Mouse (Mus musculus) embryonic facial prominence, embryonic 11.5 days (tissue): ENCODE data around the gene Gm21663. TPM values are rescaled to one million over a fixed set of nuclear protein-coding genes. Genes with fewer than 3 reads are reported as not detected.
"Not testable (repeated sequence)": the region's sequence is repeated elsewhere in the genome, so short reads cannot be mapped to it uniquely, and the experiment has no call there.

Source experiments
- ATAC-seq: fragments of 200-750 bp; cut with Nextera tagmentation; replicated peaks from 2 replicates; pipeline ENCODE4 v1.8.0; 2017; ENCODE audit warnings: low read depth; ENCODE audit not compliant: insufficient number of reproducible peaks, low FRiP score, low TSS enrichment
- DNase-seq: peaks from one replicate; pipeline ENCODE4 v3.0.0-alpha.2; 2015; ENCODE audit warnings: low spot score
- H3K27ac ChIP-seq: fragments of 300-500 bp; sonication (generic); replicated peaks from 2 replicates; pipeline ENCODE4 v1.5.1; 2014; ENCODE audit warnings: mild to moderate bottlenecking, low read depth, low read length, control low read depth
- H3K27me3 ChIP-seq: fragments of 300-500 bp; sonication (generic); 2 replicates; pipeline ENCODE4 v1.6.1; 2014; ENCODE audit warnings: mild to moderate bottlenecking, low read length, moderate library complexity, mixed read lengths; ENCODE audit not compliant: control insufficient read depth, insufficient read depth
- H3K36me3 ChIP-seq: fragments of 300-500 bp; sonication (generic); replicated peaks from 2 replicates; pipeline ENCODE4 v1.6.1; 2014; ENCODE audit warnings: low read depth, mild to moderate bottlenecking, low read length, moderate library complexity, mixed read lengths; ENCODE audit not compliant: control insufficient read depth, insufficient read depth
- H3K4me1 ChIP-seq: fragments of 300-500 bp; sonication (generic); 2 replicates; pipeline ENCODE4 v1.6.1; 2014; ENCODE audit warnings: low read length, mixed read lengths; ENCODE audit not compliant: control insufficient read depth, insufficient read depth
- H3K4me2 ChIP-seq: fragments of 300-500 bp; sonication (generic); 2 replicates; pipeline ENCODE4 v1.6.1; 2014; ENCODE audit warnings: low read depth, mild to moderate bottlenecking, control low read depth, low read length, moderate library complexity
- H3K4me3 ChIP-seq: fragments of 300-500 bp; sonication (generic); 2 replicates; pipeline ENCODE4 v1.5.1; 2014; ENCODE audit warnings: low read depth, low read length, control low read depth
- H3K9ac ChIP-seq: fragments of 300-500 bp; sonication (generic); replicated peaks from 2 replicates; pipeline ENCODE4 v1.6.1; 2014; ENCODE audit warnings: mild to moderate bottlenecking, control low read depth, low read length
- H3K9me3 ChIP-seq: fragments of 300-500 bp; sonication (generic); replicated peaks from 2 replicates; pipeline ENCODE4 v1.6.1; 2016; ENCODE audit warnings: mild to moderate bottlenecking, low read length, inconsistent platforms, mixed read lengths; ENCODE audit not compliant: control insufficient read depth
- WGBS: fragments of 180-500 bp; shearing (Covaris S2); extraction: QIAGEN DNeasy Blood & Tissue Kit; methylation state at CpG from one replicate; pipeline ENCODE4 v1.1.7; 2014; 5-methylcytosine and 5-hydroxymethylcytosine counted together
- polyA plus RNA-seq: library from polyadenylated mRNA; unstranded; fragments of >200 nt; fragmentation: Nextera tagmentation; extraction: Ambion mirVana; gene quantifications from 2 replicates; pipeline ENCODE4 v1.2.1, GENCODE M21; 2014

Gm21663 gene
- not detected in 2 replicates for polyA plus RNA-seq

DNA sequence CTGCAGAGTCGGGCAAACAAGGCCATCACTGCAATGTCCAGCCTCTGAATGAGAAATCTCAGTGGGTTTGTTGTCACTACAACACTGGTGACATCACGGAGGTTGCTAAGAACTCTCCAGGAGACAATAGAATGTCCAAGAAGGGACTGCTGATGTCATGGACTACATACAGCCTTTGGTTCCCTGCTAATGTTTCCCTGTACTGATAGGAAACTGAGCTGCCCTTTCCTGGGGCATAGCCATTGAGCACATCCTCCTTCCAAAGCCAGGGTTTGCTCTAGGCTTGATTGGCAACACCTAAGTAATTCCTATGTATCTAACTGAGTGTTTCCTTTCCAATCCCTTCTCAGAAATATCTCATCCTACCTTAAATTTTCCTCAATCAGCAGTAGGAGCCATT lies at the start of gene Gm21663:
Gene Gm21663 (minus strand): TSS at position 101 of the 400 bp plus-strand sequence.
- H3K4me1 ChIP-seq, H3K9ac ChIP-seq, H3K4me2 ChIP-seq, DNase-seq, H3K4me3 ChIP-seq, H3K27ac ChIP-seq, H3K27me3 ChIP-seq, H3K9me3 ChIP-seq, H3K36me3 ChIP-seq, ATAC-seq: not testable (repeated sequence)
- 51% methylated on average over 2 of the region's 2 CpGs for WGBS

DNA sequence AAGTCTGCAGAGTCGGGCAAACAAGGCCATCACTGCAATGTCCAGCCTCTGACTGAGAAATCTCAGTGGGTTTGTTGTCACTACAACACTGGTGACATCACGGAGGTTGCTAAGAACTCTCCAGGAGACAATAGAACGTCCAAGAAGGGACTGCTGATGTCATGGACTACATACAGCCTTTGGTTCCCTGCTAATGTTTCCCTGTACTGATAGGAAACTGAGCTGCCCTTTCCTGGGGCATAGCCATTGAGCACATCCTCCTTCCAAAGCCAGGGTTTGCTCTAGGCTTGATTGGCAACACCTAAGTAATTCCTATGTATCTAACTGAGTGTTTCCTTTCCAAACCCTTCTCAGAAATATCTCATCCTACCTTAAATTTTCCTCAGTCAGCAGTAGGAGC lies 46.4 kb upstream of the Gm21663 start, which contains the start of gene Gm21698:
Gene Gm21698 (minus strand): TSS at position 101 of the 400 bp plus-strand sequence.
- not testable (repeated sequence) for ATAC-seq, H3K9ac ChIP-seq
- WGBS = no CpG with 5 or more reads among the region's 3 CpGs

DNA sequence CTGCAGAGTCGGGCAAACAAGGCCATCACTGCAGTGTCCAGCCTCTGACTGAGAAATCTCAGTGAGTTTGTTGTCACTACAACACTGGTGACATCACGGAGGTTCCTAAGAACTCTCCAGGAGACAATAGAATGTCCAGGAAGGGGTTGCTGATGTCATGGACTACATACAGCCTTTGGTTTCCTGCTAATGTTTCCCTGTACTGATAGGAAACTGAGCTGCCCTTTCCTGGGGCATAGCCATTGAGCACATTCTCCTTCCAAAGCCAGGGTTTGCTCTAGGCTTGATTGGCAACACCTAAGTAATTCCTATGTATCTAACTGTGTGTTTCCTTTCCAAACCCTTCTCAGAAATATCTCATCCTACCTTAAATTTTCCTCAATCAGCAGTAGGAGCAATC lies 30.4 kb upstream of the Gm21663 start, which contains the start of gene Gm21680:
Gene Gm21680 (minus strand): TSS at position 101 of the 400 bp plus-strand sequence.
- not testable (repeated sequence) for H3K36me3 ChIP-seq, H3K4me1 ChIP-seq, H3K4me2 ChIP-seq, H3K27ac ChIP-seq, H3K27me3 ChIP-seq, H3K9me3 ChIP-seq, H3K4me3 ChIP-seq, ATAC-seq, H3K9ac ChIP-seq, DNase-seq
- no CpG with 5 or more reads among the region's 2 CpGs for WGBS

More for the DNA sequence above, 46.4 kb upstream of the Gm21663 start, which contains the start of gene Gm21698:
- not testable (repeated sequence) for H3K9me3 ChIP-seq, H3K27me3 ChIP-seq, H3K4me2 ChIP-seq, H3K4me1 ChIP-seq, H3K27ac ChIP-seq, H3K36me3 ChIP-seq, H3K4me3 ChIP-seq, DNase-seq

DNA sequence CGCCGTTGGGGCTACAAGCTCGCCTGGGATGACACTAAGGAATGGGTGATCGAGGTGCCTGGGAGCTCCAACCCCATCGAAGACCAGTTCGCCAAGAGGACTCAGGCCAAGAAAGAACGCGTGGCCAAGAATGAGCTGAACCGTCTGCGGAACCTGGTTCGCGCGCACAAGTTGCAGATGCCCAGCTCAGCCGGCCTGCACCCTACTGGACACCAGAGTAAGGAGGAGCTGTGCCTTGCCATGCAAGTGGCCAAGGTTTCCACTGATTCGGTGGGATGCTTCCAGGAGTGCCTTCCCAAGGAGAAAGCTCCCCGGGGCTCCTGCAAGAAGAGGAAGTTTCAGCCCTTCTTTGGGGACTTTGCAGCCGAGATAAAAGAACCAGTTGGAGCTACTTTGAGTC lies 14.9 kb upstream of the Gm21663 start:
- not testable (repeated sequence) for H3K36me3 ChIP-seq, H3K4me2 ChIP-seq, H3K9ac ChIP-seq, H3K4me1 ChIP-seq, ATAC-seq, H3K27me3 ChIP-seq, DNase-seq, H3K4me3 ChIP-seq, H3K27ac ChIP-seq, H3K9me3 ChIP-seq
- 59% methylated on average over 16 of the region's 17 CpGs for WGBS

DNA sequence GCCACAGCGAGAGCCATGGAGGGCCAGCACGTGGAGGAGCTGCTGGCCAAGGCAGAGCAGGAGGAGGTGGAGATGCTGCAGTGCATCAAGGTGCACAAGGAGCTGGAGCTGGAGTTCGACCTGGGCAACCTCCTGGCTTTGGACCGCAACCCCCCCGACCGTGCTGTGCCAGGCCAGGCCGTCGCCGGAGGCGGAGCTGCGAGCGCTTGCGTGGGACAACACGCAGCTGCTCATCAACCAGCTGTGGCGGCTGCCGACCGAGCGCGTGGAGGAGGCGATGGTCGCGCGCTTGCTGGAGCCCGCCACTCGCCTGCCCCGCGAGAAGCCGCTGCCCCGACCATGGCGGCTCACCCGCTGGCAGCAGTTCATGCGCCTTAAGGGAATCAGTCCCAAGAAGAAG lies 14.4 kb upstream of the Gm21663 start:
- peak; percentile 5 for DNase-seq
- H3K4me2 ChIP-seq = peak overlapping the region; percentile 30
- not testable (repeated sequence) for H3K27me3 ChIP-seq, H3K36me3 ChIP-seq, H3K27ac ChIP-seq, H3K4me3 ChIP-seq, H3K9ac ChIP-seq, H3K9me3 ChIP-seq, H3K4me1 ChIP-seq
- ATAC-seq = 0 out of 2 replicates have a peak, but pooled peaks have one; percentile 39
- WGBS = 31% methylated on average over 31 of the region's 32 CpGs

DNA sequence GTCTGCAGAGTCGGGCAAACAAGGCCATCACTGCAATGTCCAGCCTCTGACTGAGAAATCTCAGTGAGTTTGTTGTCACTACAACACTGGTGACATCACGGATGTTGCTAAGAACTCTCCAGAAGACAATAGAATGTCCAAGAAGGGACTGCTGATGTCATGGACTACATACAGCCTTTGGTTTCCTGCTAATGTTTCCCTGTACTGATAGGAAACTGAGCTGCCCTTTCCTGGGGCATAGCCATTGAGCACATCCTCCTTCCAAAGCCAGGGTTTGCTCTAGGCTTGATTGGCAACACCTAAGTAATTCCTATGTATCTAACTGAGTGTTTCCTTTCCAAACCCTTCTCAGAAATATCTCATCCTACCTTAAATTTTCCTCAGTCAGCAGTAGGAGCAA lies 12.1 kb upstream of the Gm21663 start, which contains the start of gene Gm21671:
Gene Gm21671 (minus strand): TSS at position 101 of the 400 bp plus-strand sequence.
- not testable (repeated sequence) for ATAC-seq, DNase-seq, H3K36me3 ChIP-seq, H3K27me3 ChIP-seq, H3K27ac ChIP-seq, H3K4me1 ChIP-seq, H3K4me3 ChIP-seq, H3K4me2 ChIP-seq, H3K9me3 ChIP-seq, H3K9ac ChIP-seq
- WGBS = 75% methylated on average over 2 of the region's 2 CpGs

DNA sequence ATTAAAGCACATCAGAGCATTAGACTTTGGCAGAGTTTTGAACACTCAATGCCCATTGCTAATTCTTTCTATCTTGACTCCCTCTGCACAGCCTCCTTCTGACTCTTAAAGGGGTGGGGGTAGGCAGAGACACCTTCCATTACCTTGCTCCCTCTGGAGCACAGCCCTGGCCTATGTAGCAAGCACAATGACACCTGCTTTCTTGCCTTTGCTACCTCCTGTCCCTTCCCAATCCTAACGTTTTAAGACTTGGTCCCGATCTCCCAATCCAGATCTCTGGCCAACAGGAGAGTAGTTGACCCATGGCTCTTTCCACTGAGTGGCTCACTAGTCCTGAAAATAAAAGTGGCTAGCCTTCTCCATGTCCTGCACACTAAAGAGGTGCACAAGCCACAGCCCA lies 3.2 kb upstream of the Gm21663 start:
- not testable (repeated sequence) for H3K4me1 ChIP-seq
- 81% methylated on average over 2 of the region's 2 CpGs for WGBS

DNA sequence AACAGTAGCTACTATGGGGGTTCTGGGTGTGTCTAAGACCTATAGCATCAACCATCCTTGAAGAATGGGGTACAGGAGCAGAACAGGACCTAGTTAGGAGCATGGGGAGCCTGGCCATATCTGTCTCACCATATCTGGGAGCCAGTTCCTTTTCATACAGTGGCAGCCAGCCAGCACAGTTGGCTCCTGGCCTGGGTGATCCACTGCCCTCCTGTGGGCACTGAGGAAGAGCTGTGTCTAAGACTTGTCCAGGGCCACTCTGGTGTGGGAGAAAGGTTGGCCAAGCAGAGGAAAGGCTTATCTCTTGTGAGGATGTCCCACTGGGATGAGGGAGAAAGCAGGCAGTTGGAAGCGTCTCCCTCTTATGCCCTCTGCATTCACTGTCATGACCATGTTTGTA lies 50.9 kb downstream of the Gm21663 start:
- Histone ChIP-seq H3K4me1 (no peaks in the 10 kb centered on the region), H3K27me3 (no peaks in the 10 kb centered on the region), H3K27ac (no peak overlapping the region), H3K9ac (no peak overlapping the region), H3K36me3 (no peaks in the 10 kb centered on the region), H3K4me2 (no peak overlapping the region), H3K9me3 (no peaks in the 10 kb centered on the region), H3K4me3 (no peak overlapping the region)
- no peak for DNase-seq
- WGBS = 83% methylated on average over 1 of the region's 1 CpGs
- no peak for ATAC-seq

More for the DNA sequence above, 3.2 kb upstream of the Gm21663 start:
- not testable (repeated sequence) for ATAC-seq, H3K9me3 ChIP-seq, H3K4me2 ChIP-seq, H3K27ac ChIP-seq, H3K36me3 ChIP-seq, H3K4me3 ChIP-seq, DNase-seq, H3K27me3 ChIP-seq, H3K9ac ChIP-seq
